Mouse (Mus musculus): ENCODE results near the gene Vmn1r175. TPM values are rescaled to one million over a fixed set of nuclear protein-coding genes. Genes with fewer than 3 reads are reported as not detected.

Vmn1r175 gene
- not detected for polyA plus RNA-seq (2014; fragmentation: Illumina TruSeq; extraction: RNeasy Lipid Tissue Mini Kit (QIAGEN cat#74804); ENCODE audit: low read depth, low replicate concordance)

DNA sequence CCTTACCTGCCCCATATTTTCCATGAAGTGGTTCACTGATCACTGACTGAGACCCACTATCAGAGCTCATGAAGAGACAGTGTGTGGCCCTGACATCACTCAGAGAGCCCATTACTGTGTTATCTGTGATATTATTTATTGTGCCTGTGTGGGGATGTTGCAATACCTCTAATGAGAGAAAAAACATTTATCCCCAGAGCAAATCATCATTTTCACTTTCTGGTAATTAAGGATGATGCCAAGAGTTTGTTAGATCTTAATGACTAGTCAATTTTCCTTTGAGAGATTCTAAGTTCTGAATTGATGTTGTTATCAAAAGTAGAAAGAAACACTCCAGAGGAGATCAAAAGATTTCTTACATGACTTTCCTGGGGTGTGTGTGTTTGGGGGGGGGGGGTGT lies at the start of gene Vmn1r175:
Vmn1r175 (minus strand) TSS at position 101 of the 400 bp plus-strand sequence.

DNA sequence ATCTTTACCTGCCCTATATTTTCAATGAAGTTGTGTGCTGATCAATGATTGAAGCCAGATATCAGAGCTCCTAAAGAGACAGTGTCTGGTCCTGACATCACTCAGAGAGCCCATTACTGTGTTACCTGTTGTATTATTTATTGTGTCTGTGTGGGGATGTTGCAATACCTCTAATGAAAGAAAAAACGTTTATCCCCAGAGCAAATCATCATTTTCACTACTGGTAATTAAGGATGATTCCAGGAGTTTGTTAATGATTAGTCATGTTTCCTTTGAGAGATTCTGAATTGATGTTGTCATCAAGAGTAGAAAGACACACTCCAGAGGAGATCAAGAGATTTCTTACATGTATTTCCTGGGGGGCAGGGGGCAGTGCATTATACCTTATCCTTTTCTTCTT lies 26.8 kb upstream of the Vmn1r175 start, which contains the start of gene Vmn1r176:
Vmn1r176 (minus strand) TSS at position 101 of the 400 bp plus-strand sequence.

Other genes starting within 250 kb of the Vmn1r175 start
- not detected for gene Vmn1r169, start 235.1 kb downstream of the Vmn1r175 start, polyA plus RNA-seq (2014; fragmentation: Illumina TruSeq; extraction: RNeasy Lipid Tissue Mini Kit (QIAGEN cat#74804); ENCODE audit: low read depth, low replicate concordance)
- not detected for gene Vmn1r170, start 204.5 kb downstream of the Vmn1r175 start, polyA plus RNA-seq (2014; fragmentation: Illumina TruSeq; extraction: RNeasy Lipid Tissue Mini Kit (QIAGEN cat#74804); ENCODE audit: low read depth, low replicate concordance)
- gene Vmn1r171, start 179.9 kb downstream of the Vmn1r175 start, polyA plus RNA-seq (2014; fragmentation: Illumina TruSeq; extraction: RNeasy Lipid Tissue Mini Kit (QIAGEN cat#74804); ENCODE audit: low read depth, low replicate concordance) = not detected
- gene Vmn1r172, start 152.3 kb downstream of the Vmn1r175 start, polyA plus RNA-seq (2014; fragmentation: Illumina TruSeq; extraction: RNeasy Lipid Tissue Mini Kit (QIAGEN cat#74804); ENCODE audit: low read depth, low replicate concordance) = not detected
- gene Vmn1r173, start 109.9 kb downstream of the Vmn1r175 start, polyA plus RNA-seq (2014; fragmentation: Illumina TruSeq; extraction: RNeasy Lipid Tissue Mini Kit (QIAGEN cat#74804); ENCODE audit: low read depth, low replicate concordance) = not detected
- not detected for gene Vmn1r174, start 58.4 kb downstream of the Vmn1r175 start, polyA plus RNA-seq (2014; fragmentation: Illumina TruSeq; extraction: RNeasy Lipid Tissue Mini Kit (QIAGEN cat#74804); ENCODE audit: low read depth, low replicate concordance)
- gene Vmn1r176, start 26.7 kb upstream of the Vmn1r175 start, polyA plus RNA-seq (2014; fragmentation: Illumina TruSeq; extraction: RNeasy Lipid Tissue Mini Kit (QIAGEN cat#74804); ENCODE audit: low read depth, low replicate concordance) = not detected
- gene Vmn1r177, start 55.8 kb upstream of the Vmn1r175 start, polyA plus RNA-seq (2014; fragmentation: Illumina TruSeq; extraction: RNeasy Lipid Tissue Mini Kit (QIAGEN cat#74804); ENCODE audit: low read depth, low replicate concordance) = not detected
- not detected for gene Vmn1r178, start 81.4 kb upstream of the Vmn1r175 start, polyA plus RNA-seq (2014; fragmentation: Illumina TruSeq; extraction: RNeasy Lipid Tissue Mini Kit (QIAGEN cat#74804); ENCODE audit: low read depth, low replicate concordance)
- gene Vmn1r179, start 116.3 kb upstream of the Vmn1r175 start, polyA plus RNA-seq (2014; fragmentation: Illumina TruSeq; extraction: RNeasy Lipid Tissue Mini Kit (QIAGEN cat#74804); ENCODE audit: low read depth, low replicate concordance) = not detected
- gene Vmn1r180, start 140.0 kb upstream of the Vmn1r175 start, polyA plus RNA-seq (2014; fragmentation: Illumina TruSeq; extraction: RNeasy Lipid Tissue Mini Kit (QIAGEN cat#74804); ENCODE audit: low read depth, low replicate concordance) = not detected
- gene Vmn1r181, start 164.0 kb upstream of the Vmn1r175 start, polyA plus RNA-seq (2014; fragmentation: Illumina TruSeq; extraction: RNeasy Lipid Tissue Mini Kit (QIAGEN cat#74804); ENCODE audit: low read depth, low replicate concordance) = not detected
- not detected for gene V1rd19, start 191.0 kb upstream of the Vmn1r175 start, polyA plus RNA-seq (2014; fragmentation: Illumina TruSeq; extraction: RNeasy Lipid Tissue Mini Kit (QIAGEN cat#74804); ENCODE audit: low read depth, low replicate concordance)
- gene Vmn1r183, start 242.6 kb upstream of the Vmn1r175 start, polyA plus RNA-seq (2014; fragmentation: Illumina TruSeq; extraction: RNeasy Lipid Tissue Mini Kit (QIAGEN cat#74804); ENCODE audit: low read depth, low replicate concordance) = not detected

Data from liver, adult 10 weeks (tissue).